ENCODE assay signal across 15 mouse cellular contexts in the genomic region with DNA sequence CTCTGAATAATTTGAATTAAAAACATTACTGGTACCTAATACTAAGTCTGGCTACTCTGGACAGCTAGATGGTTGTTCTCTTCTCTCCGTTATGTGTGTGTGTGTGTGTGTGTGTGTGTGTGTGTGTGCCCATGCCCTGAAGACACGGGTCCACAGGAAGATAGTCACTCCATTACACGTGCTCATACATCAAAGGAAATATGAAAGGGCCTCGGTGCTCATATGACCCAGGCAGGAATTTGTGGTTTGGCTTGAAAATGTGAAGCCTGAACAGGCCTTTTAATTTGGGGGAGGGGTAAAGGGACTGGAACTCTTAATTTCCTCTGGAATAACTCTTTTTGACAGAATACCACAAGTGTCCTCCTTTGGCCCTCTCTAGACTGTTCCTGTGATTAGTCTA.
"Had no signal": no experiment of that assay in that cellular context is flagged by ENCODE, and none has a peak within 500 bp of the region (broad histone marks: within the 10 kb centered on the region; RNA-seq: fewer than 3 reads in every experiment).

No protein-coding gene starts in this region.

- DNase-seq: layer of hippocampus, adult 9-11 months; layer of hippocampus, postnatal 36 days; lung, embryonic 14.5 days; lung, postnatal 10 days; lung, postnatal 4 days; retina, postnatal 1 day; right cerebral cortex, postnatal 14 days; thymus, postnatal 36 days had no signal

- H3K9me3 ChIP-seq: intestine, embryonic 15.5 days; limb, embryonic 15.5 days; liver, embryonic 12.5 days; midbrain, embryonic 10.5 days; midbrain, embryonic 15.5 days; neural tube, embryonic 13.5 days; stomach, embryonic 15.5 days had no signal

- ATAC-seq: intestine, embryonic 15.5 days; liver, embryonic 12.5 days; midbrain, embryonic 15.5 days had no signal

- H3K4me3 ChIP-seq: intestine, embryonic 15.5 days; limb, embryonic 15.5 days; liver, embryonic 12.5 days; midbrain, embryonic 10.5 days; midbrain, embryonic 15.5 days; neural tube, embryonic 13.5 days; stomach, embryonic 15.5 days had no signal

- H3K9ac ChIP-seq: intestine, embryonic 15.5 days; limb, embryonic 15.5 days; liver, embryonic 12.5 days; lung, embryonic 14.5 days; midbrain, embryonic 15.5 days; neural tube, embryonic 13.5 days; stomach, embryonic 15.5 days had no signal

- H3K4me1 ChIP-seq: intestine, embryonic 15.5 days; limb, embryonic 15.5 days; liver, embryonic 12.5 days; midbrain, embryonic 10.5 days; midbrain, embryonic 15.5 days; neural tube, embryonic 13.5 days; stomach, embryonic 15.5 days had no signal

- H3K36me3 ChIP-seq: intestine, embryonic 15.5 days; limb, embryonic 15.5 days; liver, embryonic 12.5 days; midbrain, embryonic 10.5 days; midbrain, embryonic 15.5 days; neural tube, embryonic 13.5 days; stomach, embryonic 15.5 days had no signal

- H3K4me2 ChIP-seq: intestine, embryonic 15.5 days; limb, embryonic 15.5 days; liver, embryonic 12.5 days; lung, embryonic 14.5 days; midbrain, embryonic 15.5 days; neural tube, embryonic 13.5 days; stomach, embryonic 15.5 days had no signal

- H3K27ac ChIP-seq: intestine, embryonic 15.5 days; limb, embryonic 15.5 days; liver, embryonic 12.5 days; midbrain, embryonic 10.5 days; midbrain, embryonic 15.5 days; neural tube, embryonic 13.5 days; stomach, embryonic 15.5 days had no signal

- H3K27me3 ChIP-seq: intestine, embryonic 15.5 days; limb, embryonic 15.5 days; liver, embryonic 12.5 days; midbrain, embryonic 15.5 days; neural tube, embryonic 13.5 days; stomach, embryonic 15.5 days had no signal
